Mouse (Mus musculus): ENCODE measurements around the gene Pgm2. TPM values are rescaled to one million over a fixed set of nuclear protein-coding genes. Genes with fewer than 3 reads are reported as not detected.

Pgm2 gene
- polyA plus RNA-seq, 1 experiment from 2014 or later, result 18.2 TPM

Small RNA genes lying within 50 kb of the gene (microRNA-seq; reads per million reads assigned to microRNA genes)
- gene Gm22395 (ENCODE audit: borderline number of aligned reads), result not detected
- not detected for gene Gm23967 (ENCODE audit: borderline number of aligned reads)

Other genes with a start within 250 kb of the Pgm2 start
- gene Rell1, start 124.1 kb upstream of the Pgm2 start, polyA plus RNA-seq (2015; fragmentation: Nextera tagmentation; extraction: Ambion mirVana), result 10.4 and 11.2 TPM in 2 replicates
- 16.4 and 18.5 TPM in 2 replicates for gene Tbc1d1, start 63.4 kb downstream of the Pgm2 start, polyA plus RNA-seq (2015; fragmentation: Nextera tagmentation; extraction: Ambion mirVana)